Mouse (Mus musculus): Measurements from ENCODE around the gene L1td1.
"Not testable (repeated sequence)": the region's sequence is repeated elsewhere in the genome, so short reads cannot be mapped to it uniquely, and the experiment has no call there.

Gene L1td1

GRCm38 (mm10) chr4:98726590-98727237, at the start of gene L1td1:
L1td1 (plus strand) TSS chr4:98726734.
- DNase-seq: no peak

- no peak for DNase-seq
Observed at GRCm38 (mm10) chr4:98677506-98677905, 49.0 kb upstream of the L1td1 start.

GRCm38 (mm10) chr4:98686678-98687267, 39.8 kb upstream of the L1td1 start:
- DNase-seq: no peak

GRCm38 (mm10) chr4:98688116-98688515, 38.4 kb upstream of the L1td1 start:
- DNase-seq: no peak

GRCm38 (mm10) chr4:98688520-98688919, 38.0 kb upstream of the L1td1 start:
- no peak for DNase-seq

GRCm38 (mm10) chr4:98689988-98690387, 36.5 kb upstream of the L1td1 start:
- DNase-seq: no peak

- DNase-seq: peak; percentile 46
Observed at GRCm38 (mm10) chr4:98693465-98694185, 32.9 kb upstream of the L1td1 start.

- no peak for DNase-seq
Observed at GRCm38 (mm10) chr4:98697932-98698331, 28.6 kb upstream of the L1td1 start.

GRCm38 (mm10) chr4:98698921-98699320, 27.6 kb upstream of the L1td1 start:
- no peak for DNase-seq

GRCm38 (mm10) chr4:98700156-98700555, 26.4 kb upstream of the L1td1 start:
- DNase-seq: no peak

- peak; percentile 86 for DNase-seq
Observed at GRCm38 (mm10) chr4:98702201-98702894, 24.2 kb upstream of the L1td1 start.

- DNase-seq: no peak
Observed at GRCm38 (mm10) chr4:98710891-98711290, 15.6 kb upstream of the L1td1 start.

- DNase-seq: no peak
Observed at GRCm38 (mm10) chr4:98717735-98718546, 8.6 kb upstream of the L1td1 start.

- no peak for DNase-seq
Observed at GRCm38 (mm10) chr4:98718547-98718917, 8.0 kb upstream of the L1td1 start.

- peak; percentile 78 for DNase-seq
Observed at GRCm38 (mm10) chr4:98722454-98722853, 4.1 kb upstream of the L1td1 start.

GRCm38 (mm10) chr4:98724682-98725081, 1.9 kb upstream of the L1td1 start:
- DNase-seq: not testable (repeated sequence)

- peak; percentile 25 for DNase-seq
Observed at GRCm38 (mm10) chr4:98725439-98725838, 1.1 kb upstream of the L1td1 start.

GRCm38 (mm10) chr4:98727295-98727958, 893 bp downstream of the L1td1 start:
- DNase-seq: no peak

GRCm38 (mm10) chr4:98727959-98728347, 1.4 kb downstream of the L1td1 start:
- no peak for DNase-seq

- DNase-seq: no peak
Observed at GRCm38 (mm10) chr4:98728716-98729115, 2.2 kb downstream of the L1td1 start.

GRCm38 (mm10) chr4:98733660-98734059, 7.1 kb downstream of the L1td1 start:
- DNase-seq: no peak

- DNase-seq: peak; percentile 48
Observed at GRCm38 (mm10) chr4:98739753-98740152, 13.2 kb downstream of the L1td1 start.
